Mouse (Mus musculus) testis, adult 2 months (tissue): Measurements from ENCODE around the gene Ncf1.

Experiments
- CTCF ChIP-seq: fragments of 200-500 bp; IDR thresholded peaks from 2 replicates; pipeline ENCODE4 v1.5.1; 2012; ENCODE audit warnings: low read depth, mild to moderate bottlenecking, inconsistent platforms, low read length, moderate library complexity; ENCODE audit not compliant: control insufficient read depth, insufficient read depth, insufficient replicate concordance
- POLR2A ChIP-seq: fragments of 200-500 bp; IDR thresholded peaks from 2 replicates; pipeline ENCODE4 v1.6.1; 2012; ENCODE audit warnings: low read depth, mild to moderate bottlenecking, inconsistent platforms, low read length, moderate library complexity; ENCODE audit not compliant: control insufficient read depth

DNA sequence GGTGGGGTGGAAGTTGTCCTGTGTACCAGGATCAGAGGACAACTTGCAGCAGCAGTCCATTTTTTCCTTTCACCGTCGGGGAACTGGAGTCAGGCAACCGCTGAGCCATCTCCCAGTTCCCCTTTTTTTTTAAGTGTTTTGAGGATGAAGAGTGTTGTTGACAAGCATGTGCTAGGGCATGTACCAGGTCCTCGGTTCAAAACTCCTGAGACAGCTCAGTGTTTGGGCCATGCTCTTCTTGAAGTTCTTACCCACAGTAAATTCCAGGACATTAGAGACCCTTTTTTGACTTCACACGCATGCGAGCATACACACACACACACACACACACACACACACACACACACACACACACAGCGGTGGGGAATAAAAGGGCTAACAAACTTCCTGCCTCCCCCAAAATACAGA is 3.8 kb upstream of the Ncf1 start:
- TF ChIP-seq CTCF (no peak), POLR2A (no peak)
